Mouse (Mus musculus) neural tube, embryonic 12.5 days (tissue): ENCODE data around the gene Zcchc24. TPM values are rescaled to one million over a fixed set of nuclear protein-coding genes. Genes with fewer than 3 reads are reported as not detected.

Source experiments
- ATAC-seq: fragments of 200-750 bp; cut with Nextera tagmentation; 2 replicates; pipeline ENCODE4 v1.8.0; 2017; ENCODE audit warnings: low read depth, mild to moderate bottlenecking, moderate TSS enrichment, moderate library complexity; ENCODE audit not compliant: low FRiP score
- H3K27ac ChIP-seq: fragments of 300-500 bp; sonication (generic); 2 replicates; pipeline ENCODE4 v1.5.1; 2016
- H3K27me3 ChIP-seq: fragments of 300-500 bp; sonication (generic); replicated peaks from 2 replicates; pipeline ENCODE4 v1.6.1; 2016; ENCODE audit warnings: mild to moderate bottlenecking
- H3K36me3 ChIP-seq: fragments of 300-500 bp; sonication (generic); 2 replicates; pipeline ENCODE4 v1.6.1; 2016; ENCODE audit warnings: mild to moderate bottlenecking
- H3K4me1 ChIP-seq: fragments of 300-500 bp; sonication (generic); 2 replicates; pipeline ENCODE4 v1.6.1; 2016
- H3K4me2 ChIP-seq: fragments of 300-500 bp; sonication (generic); replicated peaks from 2 replicates; pipeline ENCODE4 v1.6.1; 2016; ENCODE audit warnings: mild to moderate bottlenecking
- H3K4me3 ChIP-seq: fragments of 300-500 bp; sonication (generic); 2 replicates; pipeline ENCODE4 v1.5.1; 2016
- H3K9ac ChIP-seq: fragments of 300-500 bp; sonication (generic); 2 replicates; pipeline ENCODE4 v1.6.1; 2016; ENCODE audit warnings: mild to moderate bottlenecking
- H3K9me3 ChIP-seq: fragments of 300-500 bp; sonication (generic); 2 replicates; pipeline ENCODE4 v1.6.1; 2016; ENCODE audit warnings: mild to moderate bottlenecking
- WGBS: fragments of 180-500 bp; shearing (Covaris S2); methylation state at CpG from one replicate; pipeline ENCODE4 v1.1.7; 2016; 5-methylcytosine and 5-hydroxymethylcytosine counted together
- polyA plus RNA-seq: library from polyadenylated mRNA; unstranded; fragments of >200 nt; fragmentation: Nextera tagmentation; extraction: Ambion mirVana; gene quantifications from 2 replicates; pipeline ENCODE4 v1.2.1, GENCODE M21; 2016

The Zcchc24 gene
- polyA plus RNA-seq, 1 experiment from 2014 or later: 22.2 TPM

GRCm38 (mm10) chr14:25667587-25667986 lies 101.3 kb downstream of the Zcchc24 start:
- Histone ChIP-seq H3K27me3 (no peaks in the 10 kb centered on the region), H3K9ac (no peak overlapping the region), H3K4me3 (no peak overlapping the region), H3K4me2 (no peak overlapping the region), H3K36me3 (peaks cover 38% of the 10 kb centered on the region), H3K4me1 (no peaks in the 10 kb centered on the region; the same call in 1 of the 2 replicates), H3K27ac (no peak overlapping the region), H3K9me3 (no peaks in the 10 kb centered on the region)
- no peak for ATAC-seq
- WGBS: 82% methylated on average over 3 of the region's 3 CpGs

GRCm38 (mm10) chr14:25666668-25667376 lies 102.0 kb downstream of the Zcchc24 start:
- peaks cover 46% of the 10 kb centered on the region for H3K36me3 ChIP-seq
- H3K27me3 ChIP-seq: no peaks in the 10 kb centered on the region
- H3K27ac ChIP-seq: no peak overlapping the region
- no peak overlapping the region for H3K4me3 ChIP-seq
- H3K4me2 ChIP-seq: no peak overlapping the region
- H3K9ac ChIP-seq: no peak overlapping the region
- no peak for ATAC-seq
- H3K4me1 ChIP-seq: no peaks in the 10 kb centered on the region; the same call in 1 of the 2 replicates
- H3K9me3 ChIP-seq: no peaks in the 10 kb centered on the region
- 84% methylated on average over 2 of the region's 2 CpGs for WGBS

- Histone ChIP-seq H3K36me3 (peaks cover 59% of the 10 kb centered on the region), H3K4me2 (no peak overlapping the region), H3K4me3 (no peak overlapping the region), H3K27ac (no peak overlapping the region), H3K27me3 (no peaks in the 10 kb centered on the region), H3K9me3 (no peaks in the 10 kb centered on the region), H3K4me1 (no peaks in the 10 kb centered on the region; the same call in 1 of the 2 replicates), H3K9ac (no peak overlapping the region)
- no peak for ATAC-seq
- WGBS: 74% methylated on average over 19 of the region's 19 CpGs
Observed at GRCm38 (mm10) chr14:25665314-25665970, 103.4 kb downstream of the Zcchc24 start.

GRCm38 (mm10) chr14:25664310-25664695 lies 104.5 kb downstream of the Zcchc24 start:
- no peak for ATAC-seq
- Histone ChIP-seq H3K36me3 (peaks cover 71% of the 10 kb centered on the region), H3K9me3 (no peaks in the 10 kb centered on the region), H3K9ac (no peak overlapping the region), H3K27ac (no peak overlapping the region), H3K27me3 (no peaks in the 10 kb centered on the region), H3K4me2 (no peak overlapping the region), H3K4me1 (no peaks in the 10 kb centered on the region; the same call in 1 of the 2 replicates), H3K4me3 (no peak overlapping the region)
- WGBS: 66% methylated on average over 7 of the region's 7 CpGs

GRCm38 (mm10) chr14:25663649-25664309 lies 105.1 kb downstream of the Zcchc24 start:
- ATAC-seq: no peak
- no peaks in the 10 kb centered on the region for H3K9me3 ChIP-seq
- WGBS: 80% methylated on average over 7 of the region's 7 CpGs
- H3K4me1 ChIP-seq: no peaks in the 10 kb centered on the region; the same call in 1 of the 2 replicates
- no peaks in the 10 kb centered on the region for H3K27me3 ChIP-seq
- no peak overlapping the region for H3K9ac ChIP-seq
- H3K27ac ChIP-seq: no peak overlapping the region
- H3K36me3 ChIP-seq: peaks cover 72% of the 10 kb centered on the region
- H3K4me2 ChIP-seq: no peak overlapping the region
- H3K4me3 ChIP-seq: no peak overlapping the region

Other genes with a start within 250 kb of the Zcchc24 start
- gene Ppif, start 74.9 kb downstream of the Zcchc24 start, polyA plus RNA-seq: 23.9 and 24.7 TPM in 2 replicates
- 3.1 and 3.6 TPM in 2 replicates for gene Anxa11, start 73.1 kb upstream of the Zcchc24 start, polyA plus RNA-seq
- not detected in 2 replicates for gene Plac9a, start 134.1 kb upstream of the Zcchc24 start, polyA plus RNA-seq
- gene Tmem254a, start 158.6 kb upstream of the Zcchc24 start, polyA plus RNA-seq: 2.1 and 3.2 TPM in 2 replicates
- gene Cphx1, start 169.3 kb upstream of the Zcchc24 start, polyA plus RNA-seq: not detected in 2 replicates
- gene Duxbl1, start 209.5 kb upstream of the Zcchc24 start, polyA plus RNA-seq: 5.4 and 6.1 TPM in 2 replicates